Mouse (Mus musculus) ES-Bruce4 (cell line): ENCODE data around the gene Col13a1.

ENCODE experiments used
- CTCF ChIP-seq: IDR thresholded peaks from one replicate; pipeline ENCODE4 v1.8.1; 2011; ENCODE audit warnings: low read depth, low read length
- POLR2A ChIP-seq: IDR thresholded peaks from one replicate; pipeline ENCODE4 v1.8.1; 2011; ENCODE audit warnings: low read length; ENCODE audit not compliant: insufficient read depth

DNA sequence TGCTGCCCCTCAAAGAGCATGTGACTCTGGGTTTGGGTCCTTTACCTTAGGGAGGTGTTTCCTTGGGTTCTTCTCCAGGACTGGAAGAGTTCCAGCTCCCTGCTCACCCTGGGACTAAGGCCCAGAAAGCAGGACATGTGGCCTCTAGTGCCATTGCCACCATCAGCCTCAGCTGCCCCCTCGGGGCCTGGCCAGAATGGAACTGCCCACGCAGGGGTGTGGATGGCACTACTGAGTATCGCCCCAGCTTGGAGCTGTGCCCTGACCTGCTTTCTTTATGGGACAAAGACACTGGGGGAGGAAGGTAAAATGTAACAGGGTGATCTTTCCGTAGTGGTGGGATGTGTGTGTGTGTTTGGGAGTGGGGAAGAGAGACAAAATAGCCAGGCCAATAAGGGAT lies 59.4 kb downstream of the Col13a1 start:
- TF ChIP-seq POLR2A (no peak), CTCF (no peak)
